Mouse (Mus musculus) midbrain, embryonic 14.5 days (tissue): ENCODE data around the gene Tmem120b. TPM values are rescaled to one million over a fixed set of nuclear protein-coding genes. Genes with fewer than 3 reads are reported as not detected.

ENCODE experiments used
- ATAC-seq: fragments of 200-750 bp; cut with Nextera tagmentation; 2 replicates; pipeline ENCODE4 v1.8.0; 2017; ENCODE audit warnings: moderate number of reproducible peaks, moderate library complexity; ENCODE audit not compliant: low FRiP score, low TSS enrichment
- DNase-seq: peaks from one replicate; pipeline ENCODE4 v3.0.0-alpha.2; 2015
- H3K27ac ChIP-seq: fragments of 300-500 bp; sonication (generic); replicated peaks from 2 replicates; pipeline ENCODE4 v1.5.1; 2014; ENCODE audit warnings: mild to moderate bottlenecking, low read depth, low read length, moderate library complexity
- H3K27me3 ChIP-seq: fragments of 300-500 bp; sonication (generic); 2 replicates; pipeline ENCODE4 v1.6.1; 2014; ENCODE audit warnings: low read length, control low read depth, mixed read lengths; ENCODE audit not compliant: control insufficient read depth, insufficient read depth
- H3K36me3 ChIP-seq: fragments of 300-500 bp; sonication (generic); 2 replicates; pipeline ENCODE4 v1.6.1; 2014; ENCODE audit warnings: low read length, control low read depth; ENCODE audit not compliant: control insufficient read depth, insufficient read depth
- H3K4me1 ChIP-seq: fragments of 300-500 bp; sonication (generic); 2 replicates; pipeline ENCODE4 v1.6.1; 2014; ENCODE audit warnings: mild to moderate bottlenecking, antibody characterized with exemption, low read length, control low read depth; ENCODE audit not compliant: control insufficient read depth, insufficient read depth
- H3K4me2 ChIP-seq: fragments of 300-500 bp; sonication (generic); 2 replicates; pipeline ENCODE4 v1.6.1; 2014; ENCODE audit warnings: mild to moderate bottlenecking, low read length, moderate library complexity
- H3K4me3 ChIP-seq: fragments of 300-500 bp; sonication (generic); replicated peaks from 2 replicates; pipeline ENCODE4 v1.5.1; 2014; ENCODE audit warnings: low read depth, low read length
- H3K9ac ChIP-seq: fragments of 300-500 bp; sonication (generic); replicated peaks from 2 replicates; pipeline ENCODE4 v1.6.1; 2014; ENCODE audit warnings: mild to moderate bottlenecking, low read length, moderate library complexity
- H3K9me3 ChIP-seq: fragments of 300-500 bp; sonication (generic); 2 replicates; pipeline ENCODE4 v1.6.1; 2016; ENCODE audit warnings: low read length, control low read depth, mixed read lengths; ENCODE audit not compliant: control insufficient read depth
- WGBS: fragments of 180-500 bp; shearing (Covaris S2); extraction: QIAGEN DNeasy Blood & Tissue Kit; methylation state at CpG from one replicate; pipeline ENCODE4 v1.1.7; 2014; 5-methylcytosine and 5-hydroxymethylcytosine counted together
- polyA plus RNA-seq: library from polyadenylated mRNA; unstranded; fragments of >200 nt; fragmentation: Nextera tagmentation; extraction: Ambion mirVana; gene quantifications from 2 replicates; pipeline ENCODE4 v1.2.1, GENCODE M21; 2014

The Tmem120b gene
- polyA plus RNA-seq, 1 experiment from 2014 or later = 12.7 TPM

- ATAC-seq (no peak), DNase-seq (no peak)
- H3K36me3 ChIP-seq = peaks cover 86% of the 10 kb centered on the region
Measured at GRCm38 (mm10) chr5:123150641-123151040, 82.4 kb downstream of the Tmem120b start.

DNA sequence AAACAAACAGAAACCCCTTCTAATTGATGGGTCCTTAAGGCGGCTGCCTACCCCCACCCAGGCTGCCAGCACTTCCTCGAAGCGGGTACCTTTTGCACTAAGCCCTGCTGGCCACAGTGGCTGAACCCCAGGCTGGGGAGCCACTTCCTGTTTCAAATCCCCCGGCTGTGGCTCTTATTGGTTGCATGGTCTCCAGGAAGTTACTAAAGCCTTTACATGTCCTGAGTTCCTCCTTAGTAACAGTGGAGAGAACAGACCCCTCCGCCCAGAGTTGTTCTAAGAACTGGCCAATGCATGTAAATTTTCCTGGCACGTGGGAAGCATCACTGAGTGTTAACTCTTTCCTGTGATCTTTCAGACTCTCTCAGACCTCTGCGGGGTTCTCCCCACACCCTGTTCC is 82.9 kb downstream of the Tmem120b start:
- H3K9me3 ChIP-seq = no peaks in the 10 kb centered on the region
- peak overlapping the region; percentile 29; the same call in 1 of the 2 replicates for H3K9ac ChIP-seq
- no peak overlapping the region for H3K27ac ChIP-seq
- peak overlapping the region; percentile 36 for H3K4me3 ChIP-seq
- ATAC-seq = no peak
- H3K36me3 ChIP-seq = peaks cover 88% of the 10 kb centered on the region
- H3K27me3 ChIP-seq = no peaks in the 10 kb centered on the region
- 47% methylated on average over 7 of the region's 7 CpGs for WGBS
- peak overlapping the region; percentile 60 for H3K4me2 ChIP-seq
- DNase-seq = peak; percentile 67
- H3K4me1 ChIP-seq = peaks cover 29% of the 10 kb centered on the region

More at GRCm38 (mm10) chr5:123150641-123151040, 82.4 kb downstream of the Tmem120b start:
- peaks cover 33% of the 10 kb centered on the region for H3K4me1 ChIP-seq
- no peaks in the 10 kb centered on the region for H3K9me3 ChIP-seq
- peak overlapping the region; percentile 36 for H3K4me3 ChIP-seq
- H3K4me2 ChIP-seq = peak overlapping the region; percentile 60
- no peaks in the 10 kb centered on the region for H3K27me3 ChIP-seq
- no peak overlapping the region for H3K27ac ChIP-seq
- peak overlapping the region; percentile 29 for H3K9ac ChIP-seq
- 44% methylated on average over 7 of the region's 7 CpGs for WGBS

- Histone ChIP-seq H3K27me3 (no peaks in the 10 kb centered on the region), H3K9me3 (no peaks in the 10 kb centered on the region), H3K4me2 (peak overlapping the region; percentile 60; the same call in 1 of the 2 replicates), H3K36me3 (peaks cover 88% of the 10 kb centered on the region), H3K27ac (no peak overlapping the region), H3K4me3 (no peak overlapping the region), H3K9ac (no peak overlapping the region), H3K4me1 (peaks cover 29% of the 10 kb centered on the region)
- WGBS = 96% methylated on average over 19 of the region's 19 CpGs
- ATAC-seq (no peak), DNase-seq (no peak)
Measured at GRCm38 (mm10) chr5:123151707-123152362, 83.6 kb downstream of the Tmem120b start.

DNA sequence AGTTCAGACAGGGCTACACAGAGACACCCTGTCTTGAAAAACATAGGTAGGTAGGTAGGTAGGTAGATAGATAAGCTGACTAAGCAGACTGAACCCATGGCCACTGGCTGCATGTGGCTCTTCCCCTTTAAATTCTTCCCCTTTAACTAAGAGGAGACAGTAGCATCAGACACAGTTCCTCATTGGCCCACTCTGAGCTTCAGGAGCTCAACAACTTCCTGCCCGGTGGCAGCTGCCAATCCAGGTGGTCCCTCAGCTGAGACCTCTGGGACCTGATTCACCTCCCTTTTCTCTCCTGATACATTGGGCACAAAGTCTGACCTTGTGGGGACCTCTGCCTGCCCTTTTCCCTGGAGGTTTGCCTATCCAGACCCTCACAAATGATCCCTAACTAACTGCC is 84.7 kb downstream of the Tmem120b start:
- no peak overlapping the region for H3K9ac ChIP-seq
- no peaks in the 10 kb centered on the region for H3K27me3 ChIP-seq
- no peak overlapping the region for H3K27ac ChIP-seq
- peaks cover 29% of the 10 kb centered on the region for H3K4me1 ChIP-seq
- no peaks in the 10 kb centered on the region for H3K9me3 ChIP-seq
- ATAC-seq (no peak), DNase-seq (no peak)
- H3K36me3 ChIP-seq = peaks cover 88% of the 10 kb centered on the region
- H3K4me3 ChIP-seq = no peak overlapping the region
- H3K4me2 ChIP-seq = no peak overlapping the region
- WGBS = 89% methylated on average over 1 of the region's 1 CpGs

- Histone ChIP-seq H3K9me3 (no peaks in the 10 kb centered on the region), H3K4me2 (no peak overlapping the region), H3K36me3 (peaks cover 95% of the 10 kb centered on the region), H3K9ac (no peak overlapping the region), H3K27ac (no peak overlapping the region), H3K4me1 (peaks cover 12% of the 10 kb centered on the region), H3K27me3 (no peaks in the 10 kb centered on the region), H3K4me3 (no peak overlapping the region)
- peak; percentile 86 for DNase-seq
- 54% methylated on average over 7 of the region's 7 CpGs for WGBS
- no peak for ATAC-seq
Measured at GRCm38 (mm10) chr5:123155425-123155824, 87.2 kb downstream of the Tmem120b start.

GRCm38 (mm10) chr5:123156763-123157162 is 88.5 kb downstream of the Tmem120b start:
- ATAC-seq (no peak), DNase-seq (no peak)
- Histone ChIP-seq H3K4me1 (no peaks in the 10 kb centered on the region), H3K27ac (no peak overlapping the region), H3K9ac (no peak overlapping the region), H3K9me3 (no peaks in the 10 kb centered on the region), H3K4me2 (no peak overlapping the region), H3K36me3 (peaks cover 95% of the 10 kb centered on the region), H3K4me3 (no peak overlapping the region), H3K27me3 (no peaks in the 10 kb centered on the region)
- WGBS = 86% methylated on average over 12 of the region's 12 CpGs

DNA sequence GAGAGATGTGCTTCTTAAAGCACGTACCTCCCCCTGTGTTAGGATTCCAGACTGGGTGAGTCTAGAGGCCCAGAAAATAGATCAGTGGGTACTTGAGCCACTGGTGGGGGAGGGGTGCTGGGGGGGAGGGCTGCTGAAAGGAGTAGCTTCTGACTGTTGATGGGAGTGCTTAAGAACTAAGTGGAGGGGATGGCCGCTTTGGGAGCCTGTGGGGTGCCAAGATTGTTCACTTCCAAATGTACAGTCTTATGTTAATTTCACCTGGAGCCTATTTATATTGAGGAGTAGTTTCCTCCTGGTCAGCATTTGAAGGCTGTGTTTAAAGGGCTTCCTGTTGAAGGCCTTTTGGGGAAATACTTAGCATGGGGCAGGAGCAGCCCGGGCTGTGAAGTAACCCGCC is 89.8 kb downstream of the Tmem120b start:
- no peaks in the 10 kb centered on the region for H3K9me3 ChIP-seq
- DNase-seq = no peak
- ATAC-seq = no peak
- H3K27ac ChIP-seq = no peak overlapping the region
- no peak overlapping the region for H3K9ac ChIP-seq
- H3K4me2 ChIP-seq = no peak overlapping the region
- peaks cover 95% of the 10 kb centered on the region for H3K36me3 ChIP-seq
- no peaks in the 10 kb centered on the region for H3K4me1 ChIP-seq
- 87% methylated on average over 4 of the region's 4 CpGs for WGBS
- no peak overlapping the region for H3K4me3 ChIP-seq
- no peaks in the 10 kb centered on the region for H3K27me3 ChIP-seq

DNA sequence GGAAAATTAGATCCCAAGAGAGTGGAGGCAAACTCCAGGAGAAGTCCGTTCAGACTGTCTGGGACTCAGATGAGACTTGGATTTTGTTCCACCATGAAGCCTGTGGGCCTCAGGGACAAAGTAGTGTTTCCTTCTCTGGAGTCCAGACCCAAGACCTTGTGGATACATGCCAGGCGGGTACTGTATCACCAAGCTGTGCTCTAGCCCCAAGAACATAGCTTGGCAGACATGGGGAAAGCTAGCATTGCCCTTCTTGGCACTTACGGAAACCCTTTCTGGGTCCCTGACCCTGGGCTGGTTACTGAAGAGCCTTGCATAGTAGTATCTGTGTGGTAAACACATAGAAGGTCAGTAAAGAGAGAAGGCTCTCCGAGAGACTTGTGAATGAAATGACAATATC is 91.2 kb downstream of the Tmem120b start:
- 93% methylated on average over 4 of the region's 4 CpGs for WGBS
- no peak overlapping the region for H3K27ac ChIP-seq
- ATAC-seq = no peak

DNA sequence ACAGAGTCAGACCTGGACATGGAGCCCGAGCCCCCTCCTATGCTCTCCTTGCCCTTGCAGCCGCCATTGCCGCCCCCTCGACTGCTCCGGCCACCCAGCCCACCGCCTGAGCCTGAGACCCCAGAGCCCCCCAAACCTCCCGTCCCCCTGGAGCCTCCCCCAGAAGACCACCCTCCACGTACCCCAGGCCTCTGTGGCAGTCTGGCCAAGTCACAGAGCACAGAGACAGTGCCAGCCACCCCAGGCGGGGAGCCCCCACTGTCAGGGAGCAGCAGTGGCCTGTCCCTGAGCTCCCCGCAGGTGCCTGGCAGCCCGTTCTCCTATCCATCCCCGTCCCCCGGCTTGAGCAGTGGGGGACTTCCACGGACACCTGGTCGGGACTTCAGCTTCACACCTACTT is 91.7 kb downstream of the Tmem120b start:
- Histone ChIP-seq H3K9me3 (no peaks in the 10 kb centered on the region), H3K9ac (no peak overlapping the region), H3K4me2 (no peak overlapping the region), H3K4me1 (no peaks in the 10 kb centered on the region), H3K27me3 (no peaks in the 10 kb centered on the region), H3K4me3 (no peak overlapping the region), H3K36me3 (peaks cover 95% of the 10 kb centered on the region), H3K27ac (no peak overlapping the region)
- 95% methylated on average over 15 of the region's 15 CpGs for WGBS
- ATAC-seq (no peak), DNase-seq (no peak)

More for the DNA sequence above, 91.2 kb downstream of the Tmem120b start:
- Histone ChIP-seq H3K4me2 (no peak overlapping the region), H3K4me1 (no peaks in the 10 kb centered on the region), H3K9ac (no peak overlapping the region), H3K4me3 (no peak overlapping the region), H3K36me3 (peaks cover 95% of the 10 kb centered on the region), H3K9me3 (no peaks in the 10 kb centered on the region), H3K27me3 (no peaks in the 10 kb centered on the region)
- no peak for DNase-seq
